23 mouse cellular contexts compared by ENCODE assay signal in genomic region chr9:63163756-63164155, GRCm38 (mm10). TPM values are rescaled to one million over a fixed set of nuclear protein-coding genes. Genes with fewer than 3 reads are reported as not detected.
DNase-seq lines count a peak whose midpoint lies in the region; ATAC-seq and TF ChIP-seq lines count a peak whose summit lies in the region.
"Had no signal": no experiment of that assay in that cellular context is flagged by ENCODE, and none has a peak within 500 bp of the region (broad histone marks: within the 10 kb centered on the region; RNA-seq: fewer than 3 reads in every experiment).

No protein-coding gene starts in this region.

- no peak overlapping the region for H3K9ac ChIP-seq in hindbrain, postnatal 0 days (replicated peaks; ENCODE audit: low read length)
- H3K9ac ChIP-seq in hindbrain, embryonic 14.5 days = no peak overlapping the region
- H3K9ac ChIP-seq: limb, embryonic 15.5 days; liver, embryonic 14.5 days; lung, embryonic 14.5 days; neural tube, embryonic 15.5 days had no signal

- no peaks in the 10 kb centered on the region for H3K4me1 ChIP-seq in hindbrain, postnatal 0 days (ENCODE audit: insufficient read depth, low read length)
- H3K4me1 ChIP-seq in hindbrain, embryonic 14.5 days (replicated peaks; ENCODE audit: control insufficient read depth, insufficient read depth, low read length) = no peaks in the 10 kb centered on the region
- H3K4me1 ChIP-seq: limb, embryonic 15.5 days; neural tube, embryonic 15.5 days had no signal

- no peaks in the 10 kb centered on the region for H3K36me3 ChIP-seq in hindbrain, postnatal 0 days (ENCODE audit: insufficient read depth, low read length)
- H3K36me3 ChIP-seq in hindbrain, embryonic 14.5 days (replicated peaks; ENCODE audit: control insufficient read depth, insufficient read depth) = no peaks in the 10 kb centered on the region
- H3K36me3 ChIP-seq: neural tube, embryonic 15.5 days had no signal

- no peak for DNase-seq in hindbrain, postnatal 0 days (ENCODE audit: low spot score)
- DNase-seq in hindbrain, embryonic 14.5 days (ENCODE audit: low spot score) = no peak
- DNase-seq in 416B (ENCODE audit: low read depth) = peak; percentile 7
- peak; percentile 48 for DNase-seq in R1 (ENCODE audit: low read depth, low spot score)
- DNase-seq in natural killer cell, adult 2 months (ENCODE audit: low spot score in 2 of 2) = no peak
- DNase-seq: adrenal gland, postnatal 25 days; cerebellum, adult 9-10 months; gastrocnemius, adult 2 months; heart, postnatal 36 days; kidney, adult 2 months; kidney, postnatal 14 days; left cerebral cortex, postnatal 4 days; lung, embryonic 14.5 days; lung, postnatal 4 days had no signal

- H3K27ac ChIP-seq in hindbrain, postnatal 0 days = no peak overlapping the region
- H3K27ac ChIP-seq in hindbrain, embryonic 14.5 days = no peak overlapping the region
- H3K27ac ChIP-seq: embryonic facial prominence, embryonic 10.5 days; gastrocnemius, adult 2 months; limb, embryonic 15.5 days; liver, embryonic 14.5 days; neural tube, embryonic 15.5 days had no signal

- peak; percentile 29; the same call in 1 of the 2 replicates for TF ChIP-seq CTCF in hindbrain, postnatal 0 days (IDR thresholded peaks at IDR 0.05; ENCODE audit: low read depth)

- ATAC-seq in hindbrain, postnatal 0 days = no peak
- no peak for ATAC-seq in hindbrain, embryonic 14.5 days (ENCODE audit: low FRiP score)
- peak; percentile 55; the same call in 1 of the 2 replicates for ATAC-seq in megakaryocyte-erythroid progenitor cell, adult 5-6 weeks (replicated peaks; ENCODE audit: low FRiP score, low TSS enrichment, poor library complexity, severe bottlenecking)
- ATAC-seq in megakaryocyte, adult 5-6 weeks (ENCODE audit: poor library complexity, severe bottlenecking) = no peak
- ATAC-seq: hindbrain, embryonic 16.5 days had no signal

- 69% methylated on average over 8 of the region's 8 CpGs for WGBS in hindbrain, postnatal 0 days
- WGBS in hindbrain, embryonic 14.5 days = 76% methylated on average over 8 of the region's 8 CpGs

- H3K4me2 ChIP-seq in hindbrain, postnatal 0 days (ENCODE audit: low read depth, low read length) = no peak overlapping the region
- no peak overlapping the region for H3K4me2 ChIP-seq in hindbrain, embryonic 14.5 days (replicated peaks)
- H3K4me2 ChIP-seq: limb, embryonic 15.5 days; lung, embryonic 14.5 days; midbrain, embryonic 11.5 days; neural tube, embryonic 15.5 days had no signal

- H3K9me3 ChIP-seq in hindbrain, postnatal 0 days (ENCODE audit: low read length) = no peaks in the 10 kb centered on the region
- no peaks in the 10 kb centered on the region for H3K9me3 ChIP-seq in hindbrain, embryonic 14.5 days (ENCODE audit: control insufficient read depth, low read length)
- H3K9me3 ChIP-seq: embryonic facial prominence, embryonic 10.5 days; limb, embryonic 15.5 days; neural tube, embryonic 15.5 days had no signal

- H3K27me3 ChIP-seq in hindbrain, postnatal 0 days (ENCODE audit: insufficient read depth, low read length) = no peaks in the 10 kb centered on the region
- no peaks in the 10 kb centered on the region for H3K27me3 ChIP-seq in hindbrain, embryonic 14.5 days (ENCODE audit: control insufficient read depth, insufficient read depth, low read length)

- no peak overlapping the region for H3K4me3 ChIP-seq in hindbrain, postnatal 0 days (ENCODE audit: low read length)
- H3K4me3 ChIP-seq in hindbrain, embryonic 14.5 days (replicated peaks; ENCODE audit: low read length) = no peak overlapping the region
- H3K4me3 ChIP-seq: embryonic facial prominence, embryonic 10.5 days; gastrocnemius, adult 2 months; limb, embryonic 15.5 days; neural tube, embryonic 15.5 days had no signal

RNA-seq across cellular contexts. Expression of gene Skor1, which starts 15.0 kb away (rescaled TPM):
- total RNA-seq in hindbrain, postnatal 0 days (2014; rRNA removed) = 36.3 and 38.5 TPM in 2 replicates
- polyA plus RNA-seq in hindbrain, postnatal 0 days (2015; fragmentation: Nextera tagmentation; extraction: Ambion mirVana) = 9.2 TPM in 2 replicates
- polyA plus RNA-seq in hindbrain, embryonic 14.5 days (2014; fragmentation: Nextera tagmentation; extraction: Ambion mirVana) = 19.5 and 21.5 TPM in 2 replicates
- total RNA-seq in megakaryocyte-erythroid progenitor cell, adult 5-6 weeks (2014; fragmentation: Nextera tagmentation) = not detected in 2 replicates
- not detected in 2 replicates for total RNA-seq in megakaryocyte-erythroid progenitor cell, adult 5-6 weeks (2017)
- total RNA-seq in megakaryocyte, adult 5-6 weeks (2015) = 0.27 TPM in 1 of 2 replicates, not detected in the other
- not detected in 2 replicates for total RNA-seq in megakaryocyte, adult 5-6 weeks (2017)
- polyA plus RNA-seq: heart, embryonic 14.5 days; lung, embryonic 14.5 days had no signal

Comparison
In these comparisons a context has a peak if more than half of its experiments do, and no peak if none do; other contexts are left out.
1. DNase-seq: peak in 416B (single experiment) and R1 (single experiment); none in hindbrain, postnatal 0 days (single experiment), hindbrain, embryonic 14.5 days (single experiment) and natural killer cell, adult 2 months (0 of 2).
2. RNA of gene Skor1, which starts 15.0 kb away (total RNA-seq): 36.3 to 38.5 TPM in hindbrain, postnatal 0 days; not detected in megakaryocyte-erythroid progenitor cell, adult 5-6 weeks and 0.27 TPM in megakaryocyte, adult 5-6 weeks; every median in the first group is over 10 times any median in the second.